Mouse (Mus musculus): ENCODE measurements around the gene Tmem135. TPM values are rescaled to one million over a fixed set of nuclear protein-coding genes. Genes with fewer than 3 reads are reported as not detected.

Gene Tmem135
- polyA plus RNA-seq, 1 experiment = 189 TPM

DNA sequence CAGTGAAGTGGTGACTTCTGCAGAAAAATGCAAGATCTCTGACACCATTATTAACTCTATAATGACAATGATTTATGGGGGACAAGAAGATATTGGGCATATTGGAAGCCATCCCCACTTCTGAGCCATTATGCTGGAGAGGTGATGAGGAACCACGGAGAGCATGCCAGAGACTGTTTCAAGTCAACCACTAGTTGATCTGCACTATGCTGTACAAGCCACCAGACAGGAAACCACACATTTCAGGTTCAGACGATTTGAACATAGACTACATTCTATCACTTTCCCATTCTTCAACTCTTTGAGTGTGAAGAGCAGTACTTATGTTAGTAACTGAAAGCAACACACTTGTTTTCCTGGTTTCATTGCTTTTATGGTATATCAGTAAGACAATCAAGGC, 297.6 kb downstream of the Tmem135 start:
- TF ChIP-seq GATA1 (IDR thresholded peaks at IDR 0.05; ENCODE audit: low read length) = no peak

DNA sequence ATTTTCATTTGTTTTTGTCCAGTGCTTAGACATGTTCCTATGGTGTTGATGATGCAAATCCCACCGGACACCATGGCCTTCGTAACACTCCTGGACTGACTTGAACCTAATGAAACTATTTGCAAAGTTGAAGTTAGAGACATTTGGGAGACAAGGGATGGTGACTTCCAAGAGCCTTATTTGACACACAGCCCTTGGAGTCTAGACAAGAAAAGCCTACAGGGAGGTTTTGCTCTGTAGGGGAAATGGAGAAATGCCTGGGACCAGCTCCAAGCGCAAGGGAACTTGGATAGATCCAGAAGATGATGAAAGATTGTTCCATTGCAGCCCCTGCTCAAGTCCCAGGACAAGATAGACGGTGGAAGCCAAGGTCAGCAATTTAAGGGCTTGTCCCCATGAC, 304.3 kb downstream of the Tmem135 start:
- TF ChIP-seq GATA1 (IDR thresholded peaks at IDR 0.05; ENCODE audit: low read length) = no peak

Other genes starting within 250 kb of the Tmem135 start
- not detected in 2 replicates for gene Fzd4, start 133 bp upstream of the Tmem135 start, polyA plus RNA-seq (2012)
- gene Prss23, start 123.0 kb upstream of the Tmem135 start, polyA plus RNA-seq (2012) = not detected in 2 replicates
- gene Me3, start 228.2 kb upstream of the Tmem135 start, polyA plus RNA-seq (2012) = not detected in 2 replicates